Mouse (Mus musculus) lung, embryonic 15.5 days (tissue): ENCODE results near the gene Calcrl. TPM values are rescaled to one million over a fixed set of nuclear protein-coding genes. Genes with fewer than 3 reads are reported as not detected.

Experiments
- ATAC-seq: fragments of 200-750 bp; cut with Nextera tagmentation; 2 replicates; pipeline ENCODE4 v1.8.0; 2017; ENCODE audit warnings: moderate number of reproducible peaks, borderline replicate concordance; ENCODE audit not compliant: low FRiP score, low TSS enrichment; ENCODE audit errors: extremely low read depth
- H3K27ac ChIP-seq: fragments of 300-500 bp; sonication (generic); 2 replicates; pipeline ENCODE4 v1.5.1; 2015; ENCODE audit warnings: moderate library complexity, mild to moderate bottlenecking, inconsistent platforms
- H3K27me3 ChIP-seq: fragments of 300-500 bp; sonication (generic); 2 replicates; pipeline ENCODE4 v1.6.1; 2015; ENCODE audit warnings: inconsistent platforms
- H3K36me3 ChIP-seq: fragments of 300-500 bp; sonication (generic); 2 replicates; pipeline ENCODE4 v1.6.1; 2015; ENCODE audit warnings: inconsistent platforms
- H3K4me1 ChIP-seq: fragments of 300-500 bp; sonication (generic); 2 replicates; pipeline ENCODE4 v1.6.1; 2015; ENCODE audit warnings: inconsistent platforms
- H3K4me2 ChIP-seq: fragments of 300-500 bp; sonication (generic); 2 replicates; pipeline ENCODE4 v1.6.1; 2015; ENCODE audit warnings: inconsistent platforms, mild to moderate bottlenecking, moderate library complexity
- H3K4me3 ChIP-seq: fragments of 300-500 bp; sonication (generic); 2 replicates; pipeline ENCODE4 v1.5.1; 2015; ENCODE audit warnings: mild to moderate bottlenecking, inconsistent platforms
- H3K9ac ChIP-seq: fragments of 300-500 bp; sonication (generic); 2 replicates; pipeline ENCODE4 v1.6.1; 2015; ENCODE audit warnings: inconsistent platforms
- H3K9me3 ChIP-seq: fragments of 300-500 bp; sonication (generic); 2 replicates; pipeline ENCODE4 v1.6.1; 2016; ENCODE audit warnings: inconsistent platforms
- WGBS: fragments of 180-500 bp; shearing (Covaris S2); methylation state at CpG from one replicate; pipeline ENCODE4 v1.1.7; 2015; 5-methylcytosine and 5-hydroxymethylcytosine counted together
- polyA plus RNA-seq: library from polyadenylated mRNA; unstranded; fragments of >200 nt; fragmentation: Nextera tagmentation; extraction: Ambion mirVana; gene quantifications from 2 replicates; pipeline ENCODE4 v1.2.1, GENCODE M21; 2015

Gene Calcrl
- polyA plus RNA-seq, 1 experiment from 2014 or later = 77.1 TPM

GRCm38 (mm10) chr2:84294611-84295010 lies 130.6 kb downstream of the Calcrl start:
- H3K4me1 ChIP-seq = no peaks in the 10 kb centered on the region
- H3K4me3 ChIP-seq = no peak overlapping the region
- H3K9ac ChIP-seq = no peak overlapping the region
- no peak overlapping the region for H3K4me2 ChIP-seq
- WGBS = 34% methylated on average over 2 of the region's 2 CpGs
- no peak overlapping the region for H3K27ac ChIP-seq
- H3K9me3 ChIP-seq = no peaks in the 10 kb centered on the region
- ATAC-seq = no peak
- no peaks in the 10 kb centered on the region for H3K27me3 ChIP-seq
- no peaks in the 10 kb centered on the region for H3K36me3 ChIP-seq

GRCm38 (mm10) chr2:84292351-84293000 lies 132.7 kb downstream of the Calcrl start:
- no peak for ATAC-seq
- H3K4me3 ChIP-seq = no peak overlapping the region
- no peaks in the 10 kb centered on the region for H3K36me3 ChIP-seq
- H3K4me2 ChIP-seq = no peak overlapping the region
- WGBS = 86% methylated on average over 4 of the region's 4 CpGs
- no peak overlapping the region for H3K9ac ChIP-seq
- H3K27ac ChIP-seq = no peak overlapping the region
- no peaks in the 10 kb centered on the region for H3K27me3 ChIP-seq
- no peaks in the 10 kb centered on the region for H3K9me3 ChIP-seq
- H3K4me1 ChIP-seq = no peaks in the 10 kb centered on the region

- Histone ChIP-seq H3K27me3 (no peaks in the 10 kb centered on the region), H3K27ac (no peak overlapping the region), H3K4me1 (no peaks in the 10 kb centered on the region), H3K36me3 (no peaks in the 10 kb centered on the region), H3K4me2 (no peak overlapping the region), H3K9me3 (no peaks in the 10 kb centered on the region), H3K9ac (no peak overlapping the region), H3K4me3 (no peak overlapping the region)
- ATAC-seq = no peak
- WGBS = 77% methylated on average over 7 of the region's 7 CpGs
These were observed 136.2 kb downstream of the Calcrl start for GRCm38 (mm10) chr2:84288940-84289557.

Other genes starting within 250 kb of the Calcrl start
- gene Tfpi, start 51.4 kb upstream of the Calcrl start, polyA plus RNA-seq = 61.3 and 64.5 TPM in 2 replicates
- gene Ctnnd1, start 225.4 kb upstream of the Calcrl start, polyA plus RNA-seq = 61.5 and 66.0 TPM in 2 replicates
- 0.13 and 0.22 TPM in 2 replicates for gene Btbd18, start 233.7 kb upstream of the Calcrl start, polyA plus RNA-seq
- gene Selenoh, start 245.4 kb upstream of the Calcrl start, polyA plus RNA-seq = 356 and 375 TPM in 2 replicates